Mouse (Mus musculus): ENCODE results near the gene Foxb1. TPM values are rescaled to one million over a fixed set of nuclear protein-coding genes. Genes with fewer than 3 reads are reported as not detected.

Gene Foxb1
- polyA plus RNA-seq (2014; fragmentation: Nextera tagmentation; extraction: Ambion mirVana): 1.8 and 2.8 TPM in 2 replicates

- Histone ChIP-seq H3K4me2 (ENCODE audit: low read depth, low read length, severe bottlenecking) (peak within 1 kb of the TSS; percentile 47), H3K27ac (ENCODE audit: low read depth, low read length) (no peak within 1 kb of the TSS), H3K4me1 (replicated peaks; ENCODE audit: control insufficient read depth, insufficient read depth, low read length) (peaks cover 23% of the 10 kb centered on the region), H3K27me3 (ENCODE audit: control insufficient read depth, insufficient read depth, low read length) (peaks cover 95% of the 10 kb centered on the region), H3K36me3 (ENCODE audit: control insufficient read depth, insufficient read depth, low read length) (no peaks in the 10 kb centered on the region), H3K9me3 (ENCODE audit: control insufficient read depth, low read length) (no peaks in the 10 kb centered on the region), H3K4me3 (ENCODE audit: low read depth, low read length) (peak within 1 kb of the TSS; percentile 32), H3K9ac (ENCODE audit: low read length) (peak within 1 kb of the TSS; percentile 48)
- DNase-seq (ENCODE audit: low spot score): peak; percentile 67
- ATAC-seq (replicated peaks; ENCODE audit: low FRiP score): peak; percentile 21; the same call in 1 of the 2 replicates
- WGBS: under 1% methylated on average over 60 of the region's 60 CpGs
Measured at GRCm38 (mm10) chr9:69760371-69761301, at the start of gene Foxb1. Foxb1 (minus strand) TSS chr9:69760940.

GRCm38 (mm10) chr9:69790562-69790961 lies 29.8 kb upstream of the Foxb1 start:
- DNase-seq (ENCODE audit: low spot score): peak; percentile 69

GRCm38 (mm10) chr9:69779996-69780395 lies 19.3 kb upstream of the Foxb1 start:
- ATAC-seq (replicated peaks; ENCODE audit: low FRiP score): no peak
- WGBS: 84% methylated on average over 2 of the region's 2 CpGs
- no peaks in the 10 kb centered on the region for H3K4me1 ChIP-seq (replicated peaks; ENCODE audit: control insufficient read depth, insufficient read depth, low read length)
- H3K4me3 ChIP-seq (ENCODE audit: low read depth, low read length): no peak overlapping the region
- no peaks in the 10 kb centered on the region for H3K36me3 ChIP-seq (ENCODE audit: control insufficient read depth, insufficient read depth, low read length)
- no peaks in the 10 kb centered on the region for H3K9me3 ChIP-seq (ENCODE audit: control insufficient read depth, low read length)
- H3K4me2 ChIP-seq (ENCODE audit: low read depth, low read length, severe bottlenecking): no peak overlapping the region
- DNase-seq (ENCODE audit: low spot score): no peak
- H3K27me3 ChIP-seq (ENCODE audit: control insufficient read depth, insufficient read depth, low read length): peaks cover 7% of the 10 kb centered on the region
- H3K9ac ChIP-seq (ENCODE audit: low read length): no peak overlapping the region
- H3K27ac ChIP-seq (ENCODE audit: low read depth, low read length): no peak overlapping the region

More at GRCm38 (mm10) chr9:69790562-69790961, 29.8 kb upstream of the Foxb1 start:
- no peaks in the 10 kb centered on the region for H3K4me1 ChIP-seq (replicated peaks; ENCODE audit: control insufficient read depth, insufficient read depth, low read length)
- no peak overlapping the region for H3K4me2 ChIP-seq (ENCODE audit: low read depth, low read length, severe bottlenecking)
- no peak overlapping the region for H3K27ac ChIP-seq (ENCODE audit: low read depth, low read length)
- 56% methylated on average over 7 of the region's 7 CpGs for WGBS
- no peaks in the 10 kb centered on the region for H3K9me3 ChIP-seq (ENCODE audit: control insufficient read depth, low read length)
- no peak overlapping the region for H3K9ac ChIP-seq (ENCODE audit: low read length)
- H3K36me3 ChIP-seq (ENCODE audit: control insufficient read depth, insufficient read depth, low read length): no peaks in the 10 kb centered on the region
- no peak for ATAC-seq (replicated peaks; ENCODE audit: low FRiP score)
- H3K27me3 ChIP-seq (ENCODE audit: control insufficient read depth, insufficient read depth, low read length): no peaks in the 10 kb centered on the region
- no peak overlapping the region for H3K4me3 ChIP-seq (ENCODE audit: low read depth, low read length)

GRCm38 (mm10) chr9:69769949-69770585 lies 9.3 kb upstream of the Foxb1 start:
- Histone ChIP-seq H3K4me2 (ENCODE audit: low read depth, low read length, severe bottlenecking) (no peak overlapping the region), H3K27me3 (ENCODE audit: control insufficient read depth, insufficient read depth, low read length) (peaks cover 77% of the 10 kb centered on the region), H3K9me3 (ENCODE audit: control insufficient read depth, low read length) (no peaks in the 10 kb centered on the region), H3K27ac (ENCODE audit: low read depth, low read length) (no peak overlapping the region), H3K9ac (ENCODE audit: low read length) (no peak overlapping the region), H3K36me3 (ENCODE audit: control insufficient read depth, insufficient read depth, low read length) (no peaks in the 10 kb centered on the region), H3K4me1 (replicated peaks; ENCODE audit: control insufficient read depth, insufficient read depth, low read length) (peaks cover 13% of the 10 kb centered on the region), H3K4me3 (ENCODE audit: low read depth, low read length) (no peak overlapping the region)
- ATAC-seq (replicated peaks; ENCODE audit: low FRiP score): no peak
- 2% methylated on average over 21 of the region's 21 CpGs for WGBS
- peak; percentile 64 for DNase-seq (ENCODE audit: low spot score)

GRCm38 (mm10) chr9:69769091-69769948 lies 8.6 kb upstream of the Foxb1 start:
- peak overlapping the region; percentile 6; the same call in 1 of the 2 replicates for H3K4me3 ChIP-seq (ENCODE audit: low read depth, low read length)
- peaks cover 80% of the 10 kb centered on the region for H3K27me3 ChIP-seq (ENCODE audit: control insufficient read depth, insufficient read depth, low read length)
- H3K9ac ChIP-seq (ENCODE audit: low read length): no peak overlapping the region
- under 1% methylated on average over 36 of the region's 36 CpGs for WGBS
- ATAC-seq (replicated peaks; ENCODE audit: low FRiP score): peak; percentile 43
- H3K9me3 ChIP-seq (ENCODE audit: control insufficient read depth, low read length): no peaks in the 10 kb centered on the region
- H3K4me1 ChIP-seq (replicated peaks; ENCODE audit: control insufficient read depth, insufficient read depth, low read length): peaks cover 20% of the 10 kb centered on the region
- no peaks in the 10 kb centered on the region for H3K36me3 ChIP-seq (ENCODE audit: control insufficient read depth, insufficient read depth, low read length)
- H3K4me2 ChIP-seq (ENCODE audit: low read depth, low read length, severe bottlenecking): 0 out of 2 replicates have a peak overlapping the region, but pooled peaks have one; percentile 1
- H3K27ac ChIP-seq (ENCODE audit: low read depth, low read length): no peak overlapping the region
- peak; percentile 69 for DNase-seq (ENCODE audit: low spot score)

- H3K9ac ChIP-seq (ENCODE audit: low read length): no peak overlapping the region
Measured at GRCm38 (mm10) chr9:69768136-69768875, 7.6 kb upstream of the Foxb1 start.

GRCm38 (mm10) chr9:69767421-69767820 lies 6.7 kb upstream of the Foxb1 start:
- Histone ChIP-seq H3K4me2 (ENCODE audit: low read depth, low read length, severe bottlenecking) (peak overlapping the region; percentile 24; the same call in 1 of the 2 replicates), H3K9me3 (ENCODE audit: control insufficient read depth, low read length) (no peaks in the 10 kb centered on the region), H3K4me3 (ENCODE audit: low read depth, low read length) (no peak overlapping the region), H3K9ac (ENCODE audit: low read length) (no peak overlapping the region), H3K4me1 (replicated peaks; ENCODE audit: control insufficient read depth, insufficient read depth, low read length) (peaks cover 24% of the 10 kb centered on the region), H3K27ac (ENCODE audit: low read depth, low read length) (no peak overlapping the region), H3K27me3 (ENCODE audit: control insufficient read depth, insufficient read depth, low read length) (peaks cover 85% of the 10 kb centered on the region), H3K36me3 (ENCODE audit: control insufficient read depth, insufficient read depth, low read length) (no peaks in the 10 kb centered on the region)
- ATAC-seq (replicated peaks; ENCODE audit: low FRiP score): no peak
- peak; percentile 77 for DNase-seq (ENCODE audit: low spot score)
- 2% methylated on average over 8 of the region's 12 CpGs for WGBS

More at GRCm38 (mm10) chr9:69768136-69768875, 7.6 kb upstream of the Foxb1 start:
- Histone ChIP-seq H3K9me3 (ENCODE audit: control insufficient read depth, low read length) (no peaks in the 10 kb centered on the region), H3K27ac (ENCODE audit: low read depth, low read length) (no peak overlapping the region), H3K27me3 (ENCODE audit: control insufficient read depth, insufficient read depth, low read length) (peaks cover 82% of the 10 kb centered on the region), H3K36me3 (ENCODE audit: control insufficient read depth, insufficient read depth, low read length) (no peaks in the 10 kb centered on the region), H3K4me3 (ENCODE audit: low read depth, low read length) (peak overlapping the region; percentile 6; the same call in 1 of the 2 replicates), H3K4me2 (ENCODE audit: low read depth, low read length, severe bottlenecking) (peak overlapping the region; percentile 26; the same call in 1 of the 2 replicates), H3K4me1 (replicated peaks; ENCODE audit: control insufficient read depth, insufficient read depth, low read length) (peaks cover 22% of the 10 kb centered on the region)
- ATAC-seq (replicated peaks; ENCODE audit: low FRiP score) (no peak), DNase-seq (ENCODE audit: low spot score) (no peak)
- WGBS: 1% methylated on average over 28 of the region's 28 CpGs
